Mouse (Mus musculus): Measurements from ENCODE around the gene Hk1.

Gene Hk1

DNA sequence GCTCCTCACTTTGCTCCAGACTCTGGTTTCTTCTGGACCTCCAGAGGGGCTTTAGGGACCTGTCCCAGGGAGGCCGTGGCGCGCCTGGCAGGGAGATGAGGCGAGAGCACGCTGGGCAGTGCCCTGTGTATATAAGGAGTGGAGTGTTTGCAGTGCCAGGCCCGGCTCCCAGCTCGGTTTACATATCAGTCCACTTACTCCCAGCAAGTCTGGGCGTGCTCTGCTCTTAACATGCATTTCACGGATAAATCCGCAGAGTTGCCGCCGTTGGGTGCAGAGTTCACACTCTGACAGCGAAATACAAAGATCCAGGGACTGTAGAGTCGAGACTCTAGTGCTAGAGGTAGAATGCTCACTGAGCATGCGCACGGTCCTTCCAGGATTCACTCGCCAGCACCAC lies 156.9 kb downstream of the Hk1 start:
- no peak for DNase-seq (ENCODE audit: low read depth, low spot score)

GRCm38 (mm10) chr10:62221647-62222046 lies 158.1 kb downstream of the Hk1 start:
- no peak for DNase-seq (ENCODE audit: low read depth, low spot score)

- no peak for DNase-seq (ENCODE audit: low read depth, low spot score)
Observed at GRCm38 (mm10) chr10:62220732-62221514, 158.8 kb downstream of the Hk1 start.

Data from retina, postnatal 7 days (tissue).